Mouse (Mus musculus): ENCODE data around the gene Lzic.

The Lzic gene

DNA sequence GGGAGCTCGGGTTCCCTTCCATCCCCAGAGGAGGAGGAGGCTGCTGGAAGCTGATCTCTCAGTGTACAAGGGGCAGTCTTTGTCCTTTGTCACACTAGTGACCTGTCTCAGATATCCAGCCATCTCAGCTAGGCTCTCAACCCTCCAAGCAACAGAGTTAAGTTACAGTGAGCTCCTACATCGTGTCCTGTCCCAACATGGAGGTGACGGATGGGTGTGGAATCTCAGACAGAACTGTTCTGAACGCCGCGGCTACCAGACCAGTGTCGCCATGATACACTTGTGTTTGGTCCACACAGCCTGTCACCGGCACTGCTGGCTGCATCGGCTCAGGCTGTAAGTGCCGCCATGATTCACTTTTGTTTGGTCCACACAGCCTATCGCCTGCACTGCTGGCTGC lies 8.0 kb upstream of the Lzic start, which contains the start of gene Tmem274:
Gene Tmem274, plus strand, starts transcription at position 301 of the 400 bp plus-strand sequence.
- no peak for DNase-seq (ENCODE audit: low spot score in 2 of 2)

- DNase-seq (ENCODE audit: low spot score in 2 of 2): no peak
These were observed 463 bp upstream of the Lzic start for GRCm38 (mm10) chr4:149484566-149484965.

DNA sequence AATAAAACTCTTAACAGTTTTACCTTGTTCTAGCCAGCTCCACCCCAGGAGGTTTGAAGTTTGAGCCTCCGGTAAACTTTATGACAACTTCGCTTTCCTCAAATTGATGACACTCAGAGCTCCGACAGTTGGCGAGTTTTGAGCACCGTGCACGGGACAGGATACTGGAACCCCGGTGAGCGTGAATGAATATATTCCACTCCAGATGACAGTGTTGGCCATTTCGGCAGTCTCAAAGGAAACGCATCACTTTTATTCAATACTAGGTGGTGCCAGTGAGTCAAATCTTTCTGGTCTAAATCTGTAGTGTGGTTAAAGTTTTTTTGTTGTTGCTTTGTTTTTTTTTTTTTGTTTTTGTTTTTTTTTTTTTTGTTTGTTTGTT lies 787 bp downstream of the Lzic start:
- peak in 1 of 2 experiments; percentile 28 for DNase-seq (ENCODE audit: low spot score in 2 of 2)

DNA sequence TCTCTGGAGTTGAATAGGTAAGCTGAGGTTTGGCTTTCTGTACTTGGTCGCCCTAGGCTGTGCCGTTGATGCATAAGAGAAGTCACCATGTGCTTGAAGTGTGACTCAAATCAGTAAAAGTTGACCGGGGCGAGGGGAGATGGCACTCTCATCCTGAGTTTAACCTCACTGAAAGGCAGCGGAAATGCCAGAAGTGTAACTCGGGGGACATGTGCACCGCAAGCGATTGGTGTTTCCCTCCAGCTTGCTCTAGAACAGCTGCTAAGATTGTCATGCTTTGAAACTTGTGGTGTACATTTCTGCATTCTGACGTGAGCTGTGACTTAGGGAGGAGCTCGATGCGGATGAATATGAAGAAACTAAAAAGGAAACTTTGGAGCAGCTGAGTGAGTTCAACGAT lies 2.7 kb downstream of the Lzic start:
- DNase-seq (ENCODE audit: low spot score in 2 of 2): no peak

- no peak for DNase-seq (ENCODE audit: low spot score in 2 of 2)
These were observed 4.6 kb downstream of the Lzic start for GRCm38 (mm10) chr4:149489415-149490240.

GRCm38 (mm10) chr4:149491151-149491550 lies 6.1 kb downstream of the Lzic start:
- no peak for DNase-seq (ENCODE audit: low spot score in 2 of 2)

- no peak for DNase-seq (ENCODE audit: low spot score in 2 of 2)
These were observed 11.6 kb downstream of the Lzic start for GRCm38 (mm10) chr4:149496612-149497011.

GRCm38 (mm10) chr4:149498901-149499300 lies 13.9 kb downstream of the Lzic start:
- DNase-seq (ENCODE audit: low spot score in 2 of 2): no peak

DNA sequence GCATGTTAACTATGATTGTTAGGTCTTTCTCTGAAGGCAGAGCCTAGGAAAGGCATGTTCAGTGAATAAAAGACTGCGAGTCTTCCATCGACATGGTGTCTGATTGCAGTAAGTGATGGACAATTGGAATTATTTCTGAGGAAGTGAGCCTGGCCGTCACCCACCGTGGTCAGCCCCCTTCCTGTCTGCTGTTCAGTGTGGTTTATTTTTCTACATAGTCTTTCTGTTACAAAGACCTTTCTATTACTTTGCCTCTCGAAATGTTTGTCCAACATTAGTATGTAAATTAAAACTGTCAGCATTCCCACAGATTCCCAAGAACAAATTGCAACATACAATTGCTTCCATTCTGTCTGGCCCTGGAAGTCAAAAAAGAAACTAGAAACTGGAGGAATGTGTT lies 14.8 kb downstream of the Lzic start:
- no peak for DNase-seq (ENCODE audit: low spot score in 2 of 2)

GRCm38 (mm10) chr4:149504363-149504762 lies 19.3 kb downstream of the Lzic start:
- DNase-seq (ENCODE audit: low spot score in 2 of 2): no peak

- DNase-seq (ENCODE audit: low spot score in 2 of 2): no peak
These were observed 19.8 kb downstream of the Lzic start for GRCm38 (mm10) chr4:149504858-149505257.

GRCm38 (mm10) chr4:149505261-149505967 lies 20.4 kb downstream of the Lzic start:
- no peak for DNase-seq (ENCODE audit: low spot score in 2 of 2)

DNA sequence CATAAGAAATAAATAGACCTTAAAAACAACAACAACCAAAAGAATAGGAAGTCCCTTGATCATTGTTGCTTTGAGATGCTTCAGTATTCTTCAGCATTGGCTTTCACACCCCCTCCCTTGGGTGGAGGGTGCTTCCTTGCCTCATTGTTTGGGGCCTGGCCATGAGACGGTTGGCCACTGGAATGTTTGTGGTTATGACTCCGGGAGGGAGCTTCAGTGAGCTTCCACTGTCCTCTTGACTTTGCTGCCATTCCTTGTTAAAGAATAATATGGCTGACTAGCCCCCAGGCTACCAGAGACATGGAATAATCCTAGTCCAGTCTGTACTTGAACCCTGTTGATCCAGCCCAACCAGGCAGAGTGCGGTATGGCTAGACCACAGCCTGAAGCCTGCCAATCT lies 21.9 kb downstream of the Lzic start:
- DNase-seq (ENCODE audit: low spot score in 2 of 2): no peak

- no peak for DNase-seq (ENCODE audit: low spot score in 2 of 2)
These were observed 26.2 kb downstream of the Lzic start for GRCm38 (mm10) chr4:149511221-149511646.

GRCm38 (mm10) chr4:149512072-149512471 lies 27.0 kb downstream of the Lzic start:
- DNase-seq (ENCODE audit: low spot score in 2 of 2): no peak

DNA sequence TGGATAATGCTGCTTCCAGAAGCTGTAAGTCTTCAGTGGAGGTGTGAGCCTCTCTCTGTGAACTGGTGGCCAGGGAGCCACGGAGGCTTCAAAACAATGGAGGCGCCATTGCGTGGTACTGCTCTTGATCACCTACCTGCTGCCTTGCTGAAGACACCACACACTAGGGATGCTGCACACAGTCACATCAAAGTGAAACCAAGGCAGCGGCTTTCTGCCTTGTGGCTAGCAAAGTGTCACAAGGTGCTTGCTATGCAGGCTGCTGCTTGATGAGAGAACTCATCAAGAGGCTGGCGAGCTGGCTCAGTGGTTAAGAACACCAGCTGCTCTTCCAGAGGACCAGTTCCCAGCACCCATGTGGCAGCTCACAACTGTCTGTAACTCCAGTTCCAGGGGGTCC lies 30.7 kb downstream of the Lzic start:
- DNase-seq (ENCODE audit: low spot score in 2 of 2): no peak

DNA sequence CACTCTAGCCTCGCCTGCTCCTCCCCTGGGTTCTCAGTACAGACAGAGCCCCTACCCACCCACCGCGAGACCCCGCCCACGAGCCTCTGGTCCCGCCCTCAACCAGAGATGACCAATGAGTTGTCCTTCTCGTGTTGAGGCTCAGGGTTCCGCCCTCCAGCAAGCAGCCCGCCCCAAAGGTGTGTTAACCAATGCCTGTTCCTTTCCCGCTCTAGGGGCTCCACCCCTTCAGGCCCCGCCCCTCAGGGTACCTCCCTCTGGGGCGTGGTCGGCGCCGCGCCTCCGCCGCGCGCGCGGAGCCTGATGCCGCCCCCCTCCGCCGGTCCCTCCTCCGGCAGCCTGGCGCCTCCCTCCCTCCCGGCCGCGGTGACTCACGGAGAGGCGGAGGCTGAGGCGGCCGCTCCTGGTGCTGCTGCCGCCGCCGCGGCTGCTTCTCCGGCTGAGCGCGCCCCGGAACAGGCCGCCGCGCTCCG lies 32.9 kb downstream of the Lzic start, which contains the start of gene Ctnnbip1:
Gene Ctnnbip1, plus strand, starts transcription at position 369 of the 473 bp plus-strand sequence.
- peak; percentile 75 to 94 for DNase-seq (ENCODE audit: low spot score in 2 of 2)

DNA sequence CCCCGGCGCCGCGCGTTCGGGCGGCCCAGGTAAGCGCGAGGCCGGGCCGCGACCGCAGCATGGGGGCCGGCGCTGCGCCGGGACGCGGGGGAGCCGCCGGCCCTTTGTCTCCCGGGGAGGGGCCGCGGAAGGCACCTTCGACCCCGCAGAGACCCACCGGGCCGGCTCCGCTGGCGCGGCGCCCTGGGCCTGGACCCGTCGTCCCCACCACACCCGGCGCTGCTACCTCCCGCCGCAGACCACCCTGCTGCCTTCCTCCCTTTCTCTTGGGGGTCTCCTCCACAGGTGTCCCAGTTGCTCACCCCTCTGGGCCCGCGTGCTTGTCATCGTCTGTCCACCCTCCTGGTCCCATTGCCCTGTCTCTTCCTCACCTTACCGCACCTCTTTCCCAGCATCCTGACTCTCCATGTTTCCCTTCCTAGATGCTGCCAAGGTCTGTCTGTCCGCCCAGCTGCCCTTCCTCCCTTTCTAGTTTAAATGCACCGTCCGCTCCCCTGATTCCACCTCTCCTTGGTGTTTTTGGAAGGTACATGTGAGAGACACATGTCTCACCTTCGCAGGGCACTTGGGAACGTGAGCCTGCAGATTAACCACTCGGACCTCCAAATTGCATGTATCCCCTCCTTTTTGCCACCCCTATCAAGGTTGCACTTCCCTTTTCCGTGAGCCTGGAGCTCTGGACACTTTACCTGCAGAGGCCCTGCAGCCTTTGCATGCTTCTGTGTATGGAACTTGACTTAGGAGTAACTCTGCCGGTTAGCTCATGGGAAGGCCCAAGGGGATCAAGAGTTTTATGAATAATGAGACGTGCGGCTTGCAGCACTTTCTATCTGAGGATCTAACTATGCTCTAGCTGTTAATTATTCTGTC lies 33.6 kb downstream of the Lzic start:
- peak; percentile 7 to 29 for DNase-seq (ENCODE audit: low spot score in 2 of 2)

DNA sequence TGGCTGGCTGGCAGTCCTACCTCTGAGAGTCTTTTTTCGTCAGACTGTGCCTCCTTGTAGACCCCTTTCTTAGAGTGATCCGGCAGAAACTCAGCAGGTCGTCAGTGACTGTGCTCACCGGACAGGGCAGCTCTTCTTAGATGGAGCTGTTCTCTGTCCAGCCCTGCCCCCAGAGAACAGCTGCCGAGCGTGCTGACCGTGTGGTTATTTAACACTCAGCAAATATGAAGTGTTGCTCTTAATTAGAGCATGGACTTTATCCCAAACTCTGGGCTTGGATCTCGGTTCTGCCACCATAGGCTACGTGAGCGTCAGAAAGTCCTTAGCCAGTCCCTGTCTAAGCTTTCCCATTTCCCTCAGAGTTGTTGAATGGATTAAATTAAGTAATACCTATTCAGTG lies 36.2 kb downstream of the Lzic start:
- DNase-seq (ENCODE audit: low spot score in 2 of 2): no peak

GRCm38 (mm10) chr4:149523961-149524360 lies 38.9 kb downstream of the Lzic start:
- DNase-seq (ENCODE audit: low spot score in 2 of 2): no peak

- no peak for DNase-seq (ENCODE audit: low spot score in 2 of 2)
These were observed 40.1 kb downstream of the Lzic start for GRCm38 (mm10) chr4:149525170-149525569.

DNA sequence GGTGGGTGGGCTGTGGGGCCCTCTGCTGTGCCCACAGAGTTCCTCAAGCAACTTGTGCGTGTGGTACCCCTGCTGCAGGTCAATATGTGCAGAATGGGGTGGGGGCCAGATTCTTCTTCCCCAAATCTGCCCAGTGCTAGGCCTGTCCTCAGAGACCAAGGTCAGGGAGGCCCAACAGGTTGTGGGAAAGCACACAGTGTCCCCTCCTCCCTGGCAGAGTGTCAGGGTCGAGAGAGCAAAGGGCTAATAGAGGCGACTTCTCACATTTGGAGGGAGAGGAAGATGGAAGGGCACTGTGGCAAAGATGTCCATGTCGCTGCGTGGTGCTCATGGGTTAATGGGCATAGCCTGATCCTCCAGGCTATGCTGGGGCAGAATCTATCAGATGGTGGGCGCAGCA lies 40.8 kb downstream of the Lzic start:
- no peak for DNase-seq (ENCODE audit: low spot score in 2 of 2)

Data from spleen, postnatal 10 days (tissue).